Mouse (Mus musculus): ENCODE results near the gene Ppp1r7.
A peak's percentile ranks its signal among the peaks of the same experiment; 100 is the strongest.

Gene Ppp1r7

DNA sequence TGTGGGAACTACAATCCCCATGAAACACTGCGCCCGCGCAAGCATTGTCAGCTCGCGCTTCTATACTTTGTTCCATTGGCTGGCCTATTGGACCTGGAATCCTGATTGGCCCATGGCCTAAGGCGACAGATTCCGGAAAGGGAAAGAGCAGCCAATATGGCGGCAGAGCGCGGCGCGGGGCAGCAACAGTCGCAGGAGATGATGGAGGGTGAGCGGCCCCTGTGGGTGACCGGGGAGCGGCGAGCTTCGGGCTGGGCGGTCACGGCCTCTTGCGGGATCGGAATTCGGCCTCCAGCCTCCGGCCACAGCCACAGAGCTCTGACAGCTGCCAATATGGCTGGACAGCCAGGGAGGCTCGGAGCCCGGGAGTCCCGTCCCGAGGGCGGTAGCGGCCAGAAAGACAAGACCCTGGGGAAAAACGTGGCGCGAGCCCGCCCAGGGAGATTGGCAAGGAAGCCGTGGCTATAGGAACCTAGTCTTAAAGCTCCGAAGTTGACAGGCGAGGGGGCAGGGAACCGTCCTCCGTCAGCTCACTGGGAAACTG lies 922 bp downstream of the Ppp1r7 start:
- Histone ChIP-seq H3K9me3 (ENCODE audit: low read length) (no peaks in the 10 kb centered on the region), H3K4me1 (replicated peaks; ENCODE audit: low read depth, low read length) (peaks cover 21% of the 10 kb centered on the region), H3K4me3 (replicated peaks; ENCODE audit: low read length) (peak overlapping the region; percentile 100), H3K36me3 (ENCODE audit: insufficient read depth, low read length) (peaks cover 40% of the 10 kb centered on the region), H3K27me3 (ENCODE audit: insufficient read depth, low read length) (no peaks in the 10 kb centered on the region)
- TF ChIP-seq NANOG (IDR thresholded peaks at IDR 0.05; ENCODE audit: borderline replicate concordance, low read length): no peak
- no peak for TF ChIP-seq CTCF (conservative IDR thresholded peaks at IDR 0.05; ENCODE audit: low read length)
- TF ChIP-seq POU5F1 (IDR thresholded peaks at IDR 0.05; ENCODE audit: borderline replicate concordance, low read length): no peak

DNA sequence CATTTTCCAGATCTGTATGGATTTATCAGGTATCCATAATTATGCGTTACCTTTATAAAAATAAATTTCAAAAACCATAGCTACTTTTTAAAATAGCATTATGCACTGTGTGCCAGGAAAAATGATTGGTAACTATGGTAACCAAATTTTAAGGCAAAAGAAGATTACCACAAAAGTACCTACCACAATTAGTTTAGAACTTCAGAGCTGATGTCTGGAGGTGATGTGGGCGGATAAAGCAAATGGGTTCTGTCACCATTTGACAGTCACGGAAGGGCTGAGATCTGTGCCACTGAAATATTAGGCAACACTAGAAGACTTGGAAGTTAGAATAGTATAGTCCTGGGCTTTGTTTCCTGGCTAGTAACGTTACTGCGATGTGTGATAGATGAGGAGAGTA lies 4.5 kb downstream of the Ppp1r7 start:
- peaks cover 72% of the 10 kb centered on the region for H3K36me3 ChIP-seq (ENCODE audit: insufficient read depth, low read length)
- H3K4me1 ChIP-seq (replicated peaks; ENCODE audit: low read depth, low read length): peaks cover 9% of the 10 kb centered on the region

DNA sequence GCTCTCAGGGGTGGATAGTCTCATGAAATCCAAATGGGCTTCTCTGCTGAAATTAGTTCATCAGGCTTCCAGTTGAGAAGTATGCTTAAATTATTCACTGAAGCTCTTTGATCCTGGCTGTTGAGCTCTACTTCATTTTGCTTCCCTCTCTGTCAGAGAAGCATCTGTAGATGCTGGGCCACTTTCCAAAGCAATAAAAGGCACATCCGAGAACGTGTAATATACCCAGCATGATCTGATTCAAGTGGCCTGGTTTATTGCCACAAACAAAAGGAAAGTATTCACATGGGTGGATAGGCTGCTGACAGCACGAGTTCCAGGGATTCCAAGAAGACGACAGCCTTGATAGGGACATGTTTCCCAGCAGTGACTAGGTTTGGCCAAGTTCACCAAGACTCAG lies 7.0 kb downstream of the Ppp1r7 start:
- TF ChIP-seq POU5F1 (IDR thresholded peaks at IDR 0.05; ENCODE audit: borderline replicate concordance, low read length): no peak
- Histone ChIP-seq H3K9me3 (ENCODE audit: low read length) (no peaks in the 10 kb centered on the region), H3K27me3 (ENCODE audit: insufficient read depth, low read length) (no peaks in the 10 kb centered on the region), H3K4me1 (replicated peaks; ENCODE audit: low read depth, low read length) (peaks cover 2% of the 10 kb centered on the region), H3K4me3 (replicated peaks; ENCODE audit: low read length) (no peak overlapping the region), H3K36me3 (ENCODE audit: insufficient read depth, low read length) (peaks cover 98% of the 10 kb centered on the region)

More for the DNA sequence above, 4.5 kb downstream of the Ppp1r7 start:
- H3K27me3 ChIP-seq (ENCODE audit: insufficient read depth, low read length): no peaks in the 10 kb centered on the region
- H3K4me3 ChIP-seq (replicated peaks; ENCODE audit: low read length): no peak overlapping the region
- no peaks in the 10 kb centered on the region for H3K9me3 ChIP-seq (ENCODE audit: low read length)
- TF ChIP-seq NANOG (IDR thresholded peaks at IDR 0.05; ENCODE audit: borderline replicate concordance, low read length) (no peak), POU5F1 (IDR thresholded peaks at IDR 0.05; ENCODE audit: borderline replicate concordance, low read length) (no peak), CTCF (conservative IDR thresholded peaks at IDR 0.05; ENCODE audit: low read length) (no peak)

DNA sequence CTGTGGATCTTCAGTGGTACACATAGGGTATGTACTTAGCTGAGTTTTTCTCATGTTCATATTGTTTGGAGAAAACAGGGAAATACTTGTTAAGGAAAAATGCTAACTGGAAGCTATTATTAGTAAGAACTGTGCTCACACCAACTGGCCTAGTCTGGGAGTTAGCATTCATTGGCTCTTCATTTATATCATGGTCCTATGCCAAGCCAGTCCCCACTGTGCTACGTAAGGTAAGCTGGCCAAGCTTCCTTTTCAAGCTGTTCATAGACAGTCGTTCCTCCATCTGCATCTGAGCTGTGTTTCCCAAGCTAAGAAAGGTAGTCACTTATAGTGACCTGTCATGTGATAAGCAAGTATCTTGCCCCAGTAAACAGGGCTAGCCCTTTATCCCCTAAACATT lies 10.1 kb downstream of the Ppp1r7 start:
- Histone ChIP-seq H3K36me3 (ENCODE audit: insufficient read depth, low read length) (peaks cover 99% of the 10 kb centered on the region), H3K9me3 (ENCODE audit: low read length) (no peaks in the 10 kb centered on the region), H3K4me3 (replicated peaks; ENCODE audit: low read length) (no peak overlapping the region), H3K4me1 (replicated peaks; ENCODE audit: low read depth, low read length) (no peaks in the 10 kb centered on the region), H3K27me3 (ENCODE audit: insufficient read depth, low read length) (no peaks in the 10 kb centered on the region)
- TF ChIP-seq CTCF (conservative IDR thresholded peaks at IDR 0.05; ENCODE audit: low read length) (no peak), POU5F1 (IDR thresholded peaks at IDR 0.05; ENCODE audit: borderline replicate concordance, low read length) (no peak), NANOG (IDR thresholded peaks at IDR 0.05; ENCODE audit: borderline replicate concordance, low read length) (no peak)

DNA sequence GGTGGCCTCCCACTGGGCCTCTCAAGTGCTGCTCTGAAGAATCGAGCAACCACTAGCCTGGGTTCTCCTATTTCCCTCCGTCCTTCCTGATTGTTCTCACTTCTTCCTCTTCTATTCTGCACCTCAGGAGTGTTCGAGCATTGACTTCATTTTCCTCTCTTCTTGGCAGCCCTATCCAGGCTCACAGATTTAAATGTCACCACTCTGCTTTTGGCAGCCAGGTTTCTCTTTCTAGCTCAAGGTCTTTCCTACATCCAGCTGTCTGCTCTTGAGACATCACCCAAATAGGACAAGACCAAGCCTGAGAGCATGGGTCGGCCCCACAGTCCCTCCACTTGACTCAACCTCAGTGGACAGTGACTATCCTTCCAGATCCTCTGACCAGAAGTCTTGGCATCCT lies 20.0 kb downstream of the Ppp1r7 start:
- Histone ChIP-seq H3K36me3 (ENCODE audit: insufficient read depth, low read length) (peaks cover 97% of the 10 kb centered on the region), H3K4me3 (replicated peaks; ENCODE audit: low read length) (no peak overlapping the region), H3K9me3 (ENCODE audit: low read length) (no peaks in the 10 kb centered on the region), H3K4me1 (replicated peaks; ENCODE audit: low read depth, low read length) (peaks cover 13% of the 10 kb centered on the region), H3K27me3 (ENCODE audit: insufficient read depth, low read length) (no peaks in the 10 kb centered on the region)
- no peak for TF ChIP-seq POU5F1 (IDR thresholded peaks at IDR 0.05; ENCODE audit: borderline replicate concordance, low read length)
- TF ChIP-seq CTCF (conservative IDR thresholded peaks at IDR 0.05; ENCODE audit: low read length): no peak
- no peak for TF ChIP-seq NANOG (IDR thresholded peaks at IDR 0.05; ENCODE audit: borderline replicate concordance, low read length)

DNA sequence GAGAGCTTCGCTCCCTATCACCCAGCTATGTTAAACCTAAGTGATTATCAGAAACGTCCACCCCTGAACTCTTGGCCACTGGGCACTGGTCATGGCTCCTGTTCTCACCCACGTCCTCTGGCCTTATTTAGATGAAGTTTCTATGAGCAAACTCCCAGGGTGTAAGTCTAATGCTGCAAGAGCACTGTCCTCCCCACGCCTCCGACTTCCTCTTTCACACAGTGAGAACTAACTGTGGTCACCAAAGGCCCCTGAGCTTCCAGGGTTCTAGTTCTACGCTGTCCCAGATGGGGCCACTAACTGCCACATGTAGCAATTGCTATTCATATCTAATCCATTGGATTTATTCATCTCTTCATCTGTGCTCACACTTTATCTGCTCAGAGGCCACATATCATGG lies 23.0 kb downstream of the Ppp1r7 start:
- peaks cover 13% of the 10 kb centered on the region for H3K4me1 ChIP-seq (replicated peaks; ENCODE audit: low read depth, low read length)
- no peaks in the 10 kb centered on the region for H3K9me3 ChIP-seq (ENCODE audit: low read length)
- peaks cover 83% of the 10 kb centered on the region for H3K36me3 ChIP-seq (ENCODE audit: insufficient read depth, low read length)
- H3K4me3 ChIP-seq (replicated peaks; ENCODE audit: low read length): no peak overlapping the region
- no peak for TF ChIP-seq CTCF (conservative IDR thresholded peaks at IDR 0.05; ENCODE audit: low read length)
- TF ChIP-seq POU5F1 (IDR thresholded peaks at IDR 0.05; ENCODE audit: borderline replicate concordance, low read length): no peak
- TF ChIP-seq NANOG (IDR thresholded peaks at IDR 0.05; ENCODE audit: borderline replicate concordance, low read length): no peak
- no peaks in the 10 kb centered on the region for H3K27me3 ChIP-seq (ENCODE audit: insufficient read depth, low read length)

DNA sequence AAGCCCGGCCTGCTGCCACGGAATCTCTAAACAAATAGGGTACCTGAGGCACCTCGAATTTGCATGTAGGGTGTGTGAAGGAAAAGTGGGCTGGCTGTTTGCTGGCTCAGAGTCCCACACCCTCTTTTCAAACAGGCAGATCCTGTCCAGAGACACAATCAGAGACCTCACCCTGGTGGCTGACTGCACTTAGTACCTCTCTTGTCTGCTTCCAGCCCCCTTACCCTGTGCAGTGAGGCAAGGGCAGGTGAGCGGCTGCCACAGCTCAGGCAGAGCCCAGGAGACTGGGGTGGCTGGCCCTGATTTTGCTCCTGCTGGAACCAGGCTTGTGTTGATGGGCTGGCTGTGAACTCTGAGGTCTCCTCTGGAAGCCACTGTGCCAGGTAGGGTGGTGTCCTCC lies 31.0 kb downstream of the Ppp1r7 start, which contains the start of gene Ano7:
TSS of gene Ano7 (plus strand) at position 266 of the 400 bp plus-strand sequence.
- Histone ChIP-seq H3K36me3 (ENCODE audit: insufficient read depth, low read length) (peaks cover 6% of the 10 kb centered on the region), H3K9me3 (ENCODE audit: low read length) (no peaks in the 10 kb centered on the region), H3K4me1 (replicated peaks; ENCODE audit: low read depth, low read length) (peaks cover 30% of the 10 kb centered on the region), H3K4me3 (replicated peaks; ENCODE audit: low read length) (no peak within 1 kb of the TSS), H3K27me3 (ENCODE audit: insufficient read depth, low read length) (peaks cover 11% of the 10 kb centered on the region; the same call in 1 of the 2 replicates)
- TF ChIP-seq POU5F1 (IDR thresholded peaks at IDR 0.05; ENCODE audit: borderline replicate concordance, low read length): no peak
- TF ChIP-seq NANOG (IDR thresholded peaks at IDR 0.05; ENCODE audit: borderline replicate concordance, low read length): no peak
- TF ChIP-seq CTCF (conservative IDR thresholded peaks at IDR 0.05; ENCODE audit: low read length): no peak

DNA sequence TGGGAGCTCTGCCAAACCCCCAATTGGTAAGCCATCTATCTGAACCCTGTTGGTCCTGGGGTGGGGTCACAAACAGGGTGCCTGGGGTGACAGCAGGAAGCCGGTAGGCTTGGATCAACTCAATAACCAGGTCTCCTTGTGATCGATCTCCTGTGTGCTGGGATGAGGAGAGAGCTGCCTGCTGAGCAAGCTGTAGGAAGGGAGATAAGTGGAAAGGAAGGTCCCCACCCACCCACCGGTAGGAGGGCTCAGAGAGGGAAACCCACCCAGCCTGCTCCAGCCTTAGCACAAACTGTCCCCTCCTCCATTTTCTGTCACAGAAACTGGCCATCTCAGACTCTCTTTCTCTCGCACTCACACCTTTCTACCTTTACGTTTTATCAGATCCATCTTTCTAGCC lies 34.7 kb downstream of the Ppp1r7 start:
- no peak overlapping the region for H3K4me3 ChIP-seq (replicated peaks; ENCODE audit: low read length)
- H3K4me1 ChIP-seq (replicated peaks; ENCODE audit: low read depth, low read length): peaks cover 33% of the 10 kb centered on the region
- H3K36me3 ChIP-seq (ENCODE audit: insufficient read depth, low read length): no peaks in the 10 kb centered on the region
- TF ChIP-seq NANOG (IDR thresholded peaks at IDR 0.05; ENCODE audit: borderline replicate concordance, low read length): no peak
- H3K27me3 ChIP-seq (ENCODE audit: insufficient read depth, low read length): peaks cover 11% of the 10 kb centered on the region; the same call in 1 of the 2 replicates
- H3K9me3 ChIP-seq (ENCODE audit: low read length): no peaks in the 10 kb centered on the region

DNA sequence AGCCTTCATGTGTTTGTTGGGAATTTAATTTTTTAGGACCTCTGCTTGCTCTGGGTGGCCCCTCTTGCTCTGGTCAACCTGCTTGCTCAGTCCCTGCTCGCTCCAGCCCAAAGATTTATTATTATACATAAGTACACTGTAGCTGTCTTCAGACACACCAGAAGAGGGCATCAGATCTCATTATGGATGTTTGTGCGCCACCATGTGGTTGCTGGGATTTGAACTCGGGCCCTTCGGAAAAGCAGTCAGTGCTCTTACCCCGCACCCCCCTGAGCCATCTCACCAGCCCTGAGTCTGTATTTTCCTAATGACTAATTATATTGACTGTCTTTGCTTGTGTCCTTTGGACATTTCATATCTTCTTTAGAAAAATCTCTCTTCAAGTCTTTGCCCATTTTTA lies 36.5 kb downstream of the Ppp1r7 start:
- H3K27me3 ChIP-seq (ENCODE audit: insufficient read depth, low read length): peaks cover 11% of the 10 kb centered on the region; the same call in 1 of the 2 replicates
- H3K4me1 ChIP-seq (replicated peaks; ENCODE audit: low read depth, low read length): peaks cover 24% of the 10 kb centered on the region
- no peak for TF ChIP-seq CTCF (conservative IDR thresholded peaks at IDR 0.05; ENCODE audit: low read length)
- TF ChIP-seq POU5F1 (IDR thresholded peaks at IDR 0.05; ENCODE audit: borderline replicate concordance, low read length): no peak
- no peak for TF ChIP-seq NANOG (IDR thresholded peaks at IDR 0.05; ENCODE audit: borderline replicate concordance, low read length)
- H3K36me3 ChIP-seq (ENCODE audit: insufficient read depth, low read length): no peaks in the 10 kb centered on the region
- no peaks in the 10 kb centered on the region for H3K9me3 ChIP-seq (ENCODE audit: low read length)
- H3K4me3 ChIP-seq (replicated peaks; ENCODE audit: low read length): no peak overlapping the region

Data from E14TG2a.4 (cell line).